Mouse (Mus musculus): ENCODE measurements around the gene C530025M09Rik. TPM values are rescaled to one million over a fixed set of nuclear protein-coding genes. Genes with fewer than 3 reads are reported as not detected.

Gene C530025M09Rik
- total RNA-seq, 2 experiments from 2014 or later = not detected

GRCm38 (mm10) chr2:149812899-149813298 is 18.1 kb downstream of the C530025M09Rik start:
- ATAC-seq (replicated peaks; ENCODE audit: low FRiP score, low TSS enrichment, poor library complexity, severe bottlenecking) = no peak

GRCm38 (mm10) chr2:149805256-149805655 is 25.8 kb downstream of the C530025M09Rik start:
- ATAC-seq (replicated peaks; ENCODE audit: low FRiP score, low TSS enrichment, poor library complexity, severe bottlenecking) = no peak

- no peak for ATAC-seq (replicated peaks; ENCODE audit: low FRiP score, low TSS enrichment, poor library complexity, severe bottlenecking)
Measured at GRCm38 (mm10) chr2:149804599-149805140, 26.3 kb downstream of the C530025M09Rik start.

GRCm38 (mm10) chr2:149798613-149799012 is 32.4 kb downstream of the C530025M09Rik start:
- no peak for ATAC-seq (replicated peaks; ENCODE audit: low FRiP score, low TSS enrichment, poor library complexity, severe bottlenecking)

Other genes starting within 250 kb of the C530025M09Rik start
- not detected in 2 replicates for gene Syndig1, start 2.0 kb downstream of the C530025M09Rik start, total RNA-seq (2014; fragmentation: Nextera tagmentation)
- not detected in 2 replicates for gene Syndig1, start 2.0 kb downstream of the C530025M09Rik start, total RNA-seq (2017)